Mouse (Mus musculus) adrenal gland, postnatal 4 days (tissue): ENCODE data around the gene Tanc2. TPM values are rescaled to one million over a fixed set of nuclear protein-coding genes. Genes with fewer than 3 reads are reported as not detected.

Experiments
- DNase-seq, 2 experiments: peaks; one replicate each; pipeline ENCODE4 v3.0.0; 2021 to 2022; ENCODE audit warnings: low spot score in 2 of 2, mixed read lengths in 2 of 2
- total RNA-seq, 2 experiments: library from RNA; stranded (reverse); gene quantifications; 2 replicates each; pipeline ENCODE4 v1.2.3; 2021

Tanc2 gene
- total RNA-seq, 2 experiments from 2014 or later, result 33.3 to 40.2 TPM

DNA sequence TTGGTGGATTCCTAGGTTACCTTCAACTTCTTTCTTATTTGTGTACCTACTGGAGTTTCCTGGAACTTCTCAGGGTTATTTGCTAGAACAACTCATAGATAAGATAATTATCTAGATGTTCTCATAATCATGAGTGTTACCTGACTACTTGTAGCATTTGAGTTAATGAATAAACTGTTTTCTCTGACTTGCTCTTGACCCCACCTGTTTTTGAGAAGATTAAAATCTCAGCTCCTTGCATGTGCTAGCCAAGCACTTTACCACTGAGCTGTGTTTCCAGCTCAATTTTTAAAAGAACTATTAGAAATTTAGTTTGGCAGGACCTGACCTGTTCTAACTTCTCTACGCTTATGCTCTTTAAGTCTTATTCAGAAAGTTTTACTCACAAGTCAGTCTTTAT, 36.4 kb downstream of the Tanc2 start:
- no peak for DNase-seq

DNA sequence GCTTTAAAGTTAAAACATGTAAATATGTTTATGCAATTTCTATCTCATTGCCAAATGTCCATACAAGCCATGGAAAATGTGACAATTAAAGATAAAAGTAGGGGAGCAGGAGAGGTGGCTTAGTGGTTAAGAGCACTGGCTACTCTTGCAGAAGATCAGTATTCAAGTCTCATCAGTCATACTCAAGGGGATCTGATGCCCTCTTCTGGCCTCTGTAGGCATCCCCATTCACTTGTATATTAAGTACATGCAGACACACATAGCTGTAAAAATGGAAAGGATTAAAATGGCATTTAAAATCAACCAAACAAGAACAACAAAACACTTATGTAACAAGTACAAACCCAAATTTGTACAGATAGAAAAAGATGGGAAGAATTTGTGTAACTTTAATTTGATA, 54.2 kb downstream of the Tanc2 start:
- no peak for DNase-seq

DNA sequence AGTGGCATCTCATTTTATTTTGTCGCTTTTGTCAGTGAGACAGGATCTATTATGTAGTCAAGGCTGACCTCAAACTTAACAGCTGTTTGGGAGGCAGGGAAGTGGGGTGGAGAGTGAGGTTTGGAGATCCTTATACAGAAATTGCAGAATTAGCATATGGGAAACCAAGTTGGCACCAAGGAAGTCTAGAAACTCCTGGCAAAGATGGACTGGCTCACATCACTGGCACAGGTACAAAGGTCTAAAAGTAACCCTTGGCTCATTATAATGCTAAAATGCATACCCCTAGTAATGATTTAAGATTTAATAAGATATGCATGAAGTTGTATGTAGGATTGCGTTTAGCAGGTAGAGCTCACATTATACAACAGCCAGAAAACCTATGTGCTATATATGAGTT, 58.2 kb downstream of the Tanc2 start:
- no peak for DNase-seq

DNA sequence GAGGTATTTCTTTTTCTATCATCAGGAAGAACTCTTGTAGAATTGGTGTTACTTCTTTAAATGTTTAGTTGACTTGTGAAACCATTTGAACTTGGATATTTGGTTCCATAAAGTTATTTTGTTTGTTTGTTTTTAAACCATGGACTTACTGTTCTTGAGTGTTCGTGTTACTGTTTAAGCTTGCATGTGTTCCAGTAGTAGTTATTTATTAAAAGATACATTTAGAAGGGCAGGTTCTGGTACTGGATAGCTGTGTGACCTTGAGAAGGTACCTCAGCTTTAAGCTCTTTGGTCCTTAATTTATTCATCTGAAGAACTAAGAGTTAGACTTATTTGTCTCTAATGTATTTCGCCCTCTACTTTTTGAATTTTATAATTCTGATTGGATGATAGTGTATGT, 64.8 kb downstream of the Tanc2 start:
- no peak for DNase-seq

DNA sequence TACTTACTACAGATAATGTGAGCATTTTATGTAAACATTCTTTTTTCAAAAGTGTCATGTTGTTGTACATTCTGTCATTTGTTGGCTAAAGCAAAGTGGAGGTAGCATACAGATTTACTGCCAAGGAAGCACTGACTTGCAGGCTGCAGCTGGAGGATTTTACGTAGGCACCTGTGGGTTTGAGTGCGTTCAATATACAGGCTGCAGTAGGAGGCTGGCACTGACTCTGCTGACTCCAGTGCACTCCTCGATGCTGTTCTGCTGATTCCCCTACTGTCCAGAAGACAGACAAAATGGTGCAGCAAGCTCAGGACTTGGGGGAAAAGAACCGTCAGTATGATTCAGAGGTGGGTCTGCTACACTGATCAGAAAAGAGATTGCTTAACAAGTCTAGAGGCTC, 65.5 kb downstream of the Tanc2 start:
- no peak for DNase-seq

DNA sequence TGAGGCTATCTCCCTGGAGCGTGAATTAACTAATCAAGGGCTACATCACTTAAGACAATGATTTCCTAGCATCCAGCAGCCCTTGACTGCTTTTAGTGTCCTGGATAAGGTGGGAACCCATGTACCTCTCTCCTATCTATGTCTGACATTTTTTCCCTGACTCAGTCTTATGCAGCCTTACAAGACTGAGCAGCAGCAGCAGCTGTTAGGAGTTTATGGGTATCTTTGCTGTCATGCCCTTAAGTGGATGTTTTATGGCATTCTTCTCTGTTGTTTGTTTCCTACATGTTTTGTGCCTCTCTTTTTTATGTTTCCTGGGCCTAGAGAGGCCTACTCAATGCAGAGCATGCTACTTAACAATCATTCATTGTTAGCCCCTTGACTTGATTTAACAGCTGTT, 78.1 kb downstream of the Tanc2 start:
- DNase-seq, result no peak

DNA sequence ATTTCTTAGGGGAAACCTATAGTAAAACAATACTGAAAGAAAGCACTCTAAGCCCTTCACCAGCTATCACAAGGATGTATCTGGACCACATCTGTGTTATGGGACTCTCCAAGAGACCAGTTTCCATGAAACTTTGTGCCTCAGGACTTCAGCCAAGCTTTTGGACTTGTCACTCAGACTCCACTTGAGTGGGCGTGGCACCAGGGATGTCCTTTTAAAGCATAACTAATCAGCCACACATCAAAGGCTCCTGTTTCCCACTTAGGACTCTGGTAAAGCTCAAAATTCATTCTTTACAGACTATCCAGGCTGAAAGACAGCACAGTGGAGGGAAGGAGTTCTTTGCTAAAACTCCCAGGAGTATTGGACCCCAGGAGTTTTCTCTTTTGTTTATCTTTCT, 89.2 kb downstream of the Tanc2 start:
- no peak for DNase-seq

DNA sequence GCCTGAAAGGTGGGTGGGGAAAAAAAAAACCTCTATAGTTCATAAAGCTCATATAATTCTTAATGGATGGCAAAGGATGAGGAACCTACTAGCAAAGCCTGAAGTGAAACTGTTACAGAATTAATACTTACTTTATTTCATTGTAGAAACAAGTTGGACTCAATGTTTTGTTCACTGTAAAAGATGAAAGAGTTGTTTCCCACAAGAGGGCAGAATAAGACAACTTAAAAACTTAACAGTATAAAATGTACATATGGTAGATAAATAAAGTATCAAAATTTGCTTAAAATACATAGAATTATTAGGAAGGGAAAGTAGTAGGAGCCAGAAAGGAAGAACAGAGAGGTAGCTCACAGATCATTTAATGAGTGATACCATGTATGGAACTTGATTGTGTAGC, 95.0 kb downstream of the Tanc2 start:
- no peak for DNase-seq

DNA sequence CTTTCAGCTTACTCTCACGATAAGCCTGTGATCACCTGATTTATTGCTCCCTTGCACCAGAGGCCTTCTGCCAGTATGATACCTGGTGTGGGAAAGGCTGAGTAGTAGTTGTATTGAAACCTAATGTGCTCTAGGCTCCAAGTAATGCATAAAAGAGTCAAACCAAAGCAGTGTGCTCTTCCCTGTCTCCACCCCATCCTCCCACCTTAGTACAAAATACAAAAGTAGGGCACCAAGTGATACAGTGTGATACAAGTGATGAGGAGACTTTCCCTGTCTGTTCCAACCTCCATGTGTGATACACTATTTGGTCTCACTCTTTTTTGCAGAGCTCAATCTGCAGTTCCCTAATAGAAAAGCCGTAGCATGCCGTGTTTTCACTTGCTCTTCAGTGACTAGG, 110.7 kb downstream of the Tanc2 start:
- DNase-seq, result no peak

DNA sequence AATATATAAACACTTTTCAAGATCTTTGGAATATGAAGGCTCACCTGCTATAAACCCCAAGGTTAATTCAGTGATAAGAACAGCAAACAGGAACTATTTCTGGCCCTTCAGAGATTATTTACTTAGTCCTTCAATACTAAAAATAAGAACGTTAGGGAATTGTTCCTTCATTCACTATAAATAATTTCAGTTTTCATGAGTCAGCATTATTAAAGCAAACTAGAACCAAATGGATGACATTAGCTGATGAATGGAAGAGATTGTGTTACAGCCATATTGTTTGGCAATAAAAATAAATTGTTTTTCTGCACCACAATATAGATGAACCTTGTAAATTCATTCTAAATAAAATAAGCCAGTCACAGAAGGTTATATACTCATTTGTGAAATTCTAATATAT, 129.9 kb downstream of the Tanc2 start:
- DNase-seq, result no peak

DNA sequence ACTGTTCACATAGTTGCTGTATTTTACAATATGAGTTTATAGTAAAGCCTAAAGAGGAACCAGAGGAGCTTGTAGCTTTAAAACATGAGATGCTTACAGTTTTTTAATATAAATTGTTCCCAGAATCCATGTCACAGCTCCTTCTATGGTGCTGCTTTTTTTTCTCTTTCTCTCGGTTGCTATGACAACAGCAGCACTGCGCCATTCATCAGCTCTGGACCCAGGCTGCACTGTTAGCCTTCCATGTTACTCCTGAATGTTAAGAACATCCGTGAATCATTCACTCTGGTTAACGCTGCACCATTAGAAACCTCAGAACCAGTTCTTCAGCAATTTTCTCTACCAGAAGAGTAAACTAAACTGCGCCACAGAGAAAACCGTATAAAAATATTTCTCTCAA, 141.8 kb downstream of the Tanc2 start:
- DNase-seq, result no peak

DNA sequence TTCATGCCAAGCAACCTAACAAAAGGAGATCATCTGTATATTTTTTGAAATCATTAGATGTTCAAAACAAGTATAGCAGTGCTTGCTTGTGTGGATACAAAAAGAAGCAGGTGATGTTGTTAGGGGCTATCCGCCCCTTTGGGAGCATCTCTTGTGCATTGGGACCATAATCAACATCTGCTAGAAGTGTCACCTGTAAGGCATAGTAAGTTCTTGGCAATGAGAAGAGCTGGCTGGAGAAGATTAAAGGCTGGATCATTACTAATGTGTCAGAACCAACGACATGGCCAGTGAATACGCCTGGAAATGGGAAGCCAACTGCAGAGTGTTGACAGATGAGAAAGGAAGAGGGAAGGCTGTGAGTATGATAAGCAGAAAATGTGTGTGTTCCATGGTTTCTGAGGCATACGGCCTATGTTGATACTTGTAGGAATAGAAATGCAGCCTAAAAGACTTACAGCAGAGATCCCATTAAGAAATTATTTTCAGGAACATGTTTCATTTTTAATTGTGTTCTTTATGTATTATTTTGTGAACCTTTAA, 142.3 kb downstream of the Tanc2 start:
- no peak for DNase-seq

DNA sequence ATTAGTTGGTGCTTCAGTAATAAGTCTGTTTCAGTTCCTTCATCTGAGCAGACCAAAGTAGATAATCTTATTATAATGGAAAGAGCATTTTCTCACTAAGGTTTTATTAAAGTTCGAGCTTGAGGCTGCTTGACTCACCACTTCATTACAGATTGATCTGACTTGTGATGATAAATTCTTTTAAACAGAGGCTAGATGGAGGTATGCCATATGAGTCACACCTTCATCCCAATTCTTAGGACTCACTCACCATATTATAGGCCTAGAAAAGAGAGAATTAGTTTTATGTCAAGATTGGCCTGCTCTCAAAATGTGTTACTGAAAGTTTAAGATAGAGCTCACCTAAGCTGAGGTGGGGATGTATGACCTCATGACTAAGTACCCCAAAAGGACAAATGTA, 153.4 kb downstream of the Tanc2 start:
- no peak for DNase-seq

DNA sequence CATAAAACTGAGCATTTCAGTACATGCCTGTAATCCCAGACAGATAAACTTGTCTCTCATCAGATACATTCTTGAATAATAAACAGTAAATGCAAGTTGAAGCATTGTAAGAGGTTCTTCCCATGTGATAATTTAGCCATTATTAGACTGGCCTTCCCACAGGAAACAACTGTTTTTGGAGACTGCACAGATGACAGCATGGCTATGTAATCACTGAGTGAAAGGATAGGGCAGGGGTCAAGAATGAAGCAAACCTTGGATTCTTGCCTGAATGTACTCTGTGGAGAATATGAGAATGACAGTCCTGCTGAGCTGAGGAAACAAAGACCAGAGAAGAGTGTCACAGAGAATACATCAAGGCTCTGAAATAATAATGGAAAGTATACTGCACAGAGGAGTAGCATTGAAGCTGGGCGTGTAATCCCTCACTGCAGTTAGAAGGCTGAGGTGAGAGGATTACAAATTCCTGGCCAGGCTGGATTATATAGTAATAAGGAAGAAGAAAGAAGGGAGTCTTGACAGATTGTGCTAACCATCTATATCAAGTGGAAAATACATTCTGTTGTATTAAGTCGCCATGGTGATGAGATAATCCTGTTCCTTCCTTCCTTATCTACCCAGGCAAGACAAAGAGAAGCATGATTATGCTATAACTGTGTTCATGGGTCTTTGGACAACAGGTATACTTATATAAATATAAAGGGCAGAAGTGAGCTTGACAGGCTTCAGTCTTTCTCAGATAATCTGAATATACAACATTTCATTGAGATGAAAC, 159.7 kb downstream of the Tanc2 start:
- no peak for DNase-seq

DNA sequence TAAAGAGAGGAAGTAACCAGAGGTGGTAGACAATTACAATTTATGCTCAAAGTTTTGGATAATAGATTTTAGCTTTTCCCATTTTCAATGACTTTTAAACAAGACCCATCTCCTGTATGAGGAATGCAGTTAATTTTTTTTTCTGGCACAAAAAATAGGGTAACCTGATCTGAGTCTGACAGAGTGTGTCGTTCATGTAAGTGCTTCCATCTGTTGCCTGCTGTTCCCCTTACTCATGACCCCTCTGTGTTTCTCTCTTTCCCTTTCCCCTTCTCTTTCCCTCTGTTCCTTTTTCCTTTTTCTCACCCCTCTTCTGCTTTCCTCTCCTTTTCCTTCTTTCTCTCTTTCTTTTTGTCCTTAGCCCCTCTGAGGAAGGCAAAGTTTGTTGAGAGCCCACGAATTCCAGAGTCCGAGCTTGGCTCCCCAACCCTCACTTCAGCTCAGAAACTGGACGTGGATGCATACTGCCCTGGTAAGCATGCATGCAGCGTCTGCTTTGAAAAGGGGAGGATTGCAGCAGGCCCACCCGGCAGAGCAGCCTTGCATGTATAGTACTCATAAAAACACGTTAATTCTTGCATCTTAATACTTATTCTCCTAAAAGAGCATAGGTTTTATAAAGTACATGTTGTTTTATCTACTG, 168.9 kb downstream of the Tanc2 start:
- no peak for DNase-seq

DNA sequence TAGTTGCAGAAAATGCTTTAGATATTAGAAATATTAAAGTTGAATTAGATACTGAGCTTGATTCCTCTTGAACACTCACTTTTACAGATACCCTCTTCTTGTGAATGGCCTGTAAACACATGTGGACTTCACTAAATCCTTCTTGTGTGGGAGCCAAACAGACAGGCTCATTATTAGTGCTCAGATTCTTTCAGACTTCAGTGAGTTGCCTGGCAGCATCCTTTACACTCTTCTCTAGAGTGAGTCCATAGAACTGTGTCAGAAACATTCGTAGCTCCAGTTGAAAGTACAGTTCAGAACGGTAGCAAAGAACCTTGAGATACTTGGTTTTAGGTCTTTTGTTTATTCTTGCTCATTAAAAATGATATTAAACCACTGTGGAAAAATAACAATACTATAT, 169.6 kb downstream of the Tanc2 start:
- no peak for DNase-seq

DNA sequence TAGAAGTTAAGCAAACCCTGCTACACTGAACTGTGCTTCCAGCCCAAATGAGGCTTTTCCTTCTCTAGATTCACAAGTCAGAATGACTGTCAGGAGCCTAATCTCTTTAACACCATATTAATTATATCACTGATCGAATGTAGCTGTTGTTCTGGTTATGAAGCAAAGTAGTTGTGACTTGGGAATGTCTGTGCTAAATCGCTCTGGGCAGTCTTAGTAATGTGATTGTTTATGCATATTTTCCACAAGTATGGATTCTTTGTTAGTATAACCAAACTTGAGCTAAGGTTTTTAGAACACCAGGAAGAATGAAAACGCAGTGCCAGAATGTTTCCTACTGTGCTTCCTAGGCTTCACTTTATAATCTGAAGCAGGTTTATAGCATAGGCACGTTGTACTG, 170.6 kb downstream of the Tanc2 start:
- no peak for DNase-seq

DNA sequence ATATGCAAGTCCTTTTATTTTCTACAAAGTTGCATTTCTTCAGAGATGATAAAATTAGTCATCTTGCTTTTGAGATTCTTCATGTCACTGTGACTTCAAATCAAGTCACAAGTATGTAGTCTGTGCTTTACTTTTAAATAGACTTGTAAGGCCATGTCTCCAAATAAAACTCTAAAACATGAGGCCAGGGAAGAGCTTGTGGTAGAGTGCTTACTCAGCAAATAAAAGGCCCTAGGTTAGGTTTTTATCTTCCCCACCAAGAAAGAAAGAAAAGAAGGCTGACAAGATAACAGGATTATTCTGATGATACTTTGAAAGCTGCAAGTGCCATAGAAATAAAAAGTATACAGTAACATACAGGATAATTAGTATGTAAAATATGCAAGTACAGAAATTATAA, 188.0 kb downstream of the Tanc2 start:
- no peak for DNase-seq

DNA sequence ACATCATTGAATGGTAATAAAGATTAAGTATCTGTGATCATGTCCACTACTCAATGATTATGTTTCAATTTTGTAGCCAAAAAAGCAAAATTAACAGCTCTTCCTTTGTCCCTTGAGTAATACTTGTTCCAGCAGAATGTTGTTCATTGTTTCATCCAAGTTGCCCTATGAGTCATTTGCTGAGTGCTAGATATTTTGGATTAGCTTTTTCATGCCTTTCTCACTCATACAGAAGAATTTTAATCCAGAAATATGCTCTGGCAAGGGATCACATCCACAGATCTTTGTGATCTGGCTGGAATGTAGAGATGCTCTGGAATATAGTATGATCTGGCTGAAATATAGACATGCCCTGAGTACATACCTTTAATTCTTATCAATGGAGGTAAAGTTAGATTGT, 202.7 kb downstream of the Tanc2 start:
- DNase-seq, result no peak

DNA sequence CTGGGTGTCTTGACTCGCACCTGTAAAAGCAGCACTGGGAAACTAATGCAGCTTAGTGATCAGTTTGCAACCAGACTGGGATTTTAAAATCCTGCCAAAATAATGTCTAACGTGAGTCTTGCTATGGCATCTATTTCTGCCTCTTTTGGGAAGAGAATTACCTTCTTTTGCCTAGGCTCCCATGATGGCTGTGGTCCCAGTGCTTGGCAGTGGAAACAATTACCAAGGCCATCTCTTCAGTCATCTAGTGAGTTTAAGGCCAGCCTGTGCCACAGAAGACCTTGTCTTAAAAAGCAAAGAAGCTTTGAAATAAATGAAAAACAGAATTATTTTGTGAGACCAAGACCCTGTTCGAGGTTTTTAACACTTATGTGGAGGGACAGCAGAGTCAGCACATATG, 213.9 kb downstream of the Tanc2 start:
- DNase-seq, result no peak

DNA sequence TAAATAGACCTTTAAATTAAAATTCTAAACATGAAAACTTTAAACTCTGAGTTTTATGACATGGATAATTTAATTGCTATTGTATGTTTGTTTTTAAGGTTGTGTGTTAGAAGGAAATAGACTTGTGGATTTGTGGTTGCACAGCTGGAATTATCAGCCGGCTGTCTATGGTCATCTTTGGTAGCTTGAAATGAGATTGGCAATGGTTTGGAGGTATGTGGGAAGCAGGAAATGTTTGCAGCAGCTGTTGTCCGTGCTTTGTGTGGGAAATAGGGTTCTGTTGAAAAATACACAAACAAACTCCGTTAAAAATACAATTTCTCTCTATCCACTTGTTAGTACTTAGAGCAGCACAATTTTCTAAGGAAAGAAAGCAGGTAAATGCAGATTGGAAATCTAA, 215.0 kb downstream of the Tanc2 start:
- DNase-seq, result no peak

DNA sequence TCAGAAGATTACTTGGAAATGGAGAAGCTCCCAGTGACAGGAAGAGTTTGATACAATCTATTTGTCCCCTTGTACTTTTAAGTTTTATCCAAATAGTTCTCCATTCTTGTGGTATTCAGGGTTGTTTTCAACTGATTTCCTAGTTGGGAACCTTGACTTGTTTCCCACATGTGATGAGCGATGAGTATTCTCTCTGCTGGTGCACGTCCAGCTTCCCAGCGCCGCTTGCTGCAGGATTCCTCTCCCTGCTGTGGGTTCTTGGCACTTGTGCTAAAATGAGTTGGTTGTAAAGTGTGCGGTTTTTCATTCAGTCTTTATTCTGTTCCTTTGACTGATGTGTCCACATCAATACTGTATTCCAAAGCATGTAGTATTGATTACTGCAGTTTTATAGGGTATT, 217.3 kb downstream of the Tanc2 start:
- DNase-seq, result no peak

DNA sequence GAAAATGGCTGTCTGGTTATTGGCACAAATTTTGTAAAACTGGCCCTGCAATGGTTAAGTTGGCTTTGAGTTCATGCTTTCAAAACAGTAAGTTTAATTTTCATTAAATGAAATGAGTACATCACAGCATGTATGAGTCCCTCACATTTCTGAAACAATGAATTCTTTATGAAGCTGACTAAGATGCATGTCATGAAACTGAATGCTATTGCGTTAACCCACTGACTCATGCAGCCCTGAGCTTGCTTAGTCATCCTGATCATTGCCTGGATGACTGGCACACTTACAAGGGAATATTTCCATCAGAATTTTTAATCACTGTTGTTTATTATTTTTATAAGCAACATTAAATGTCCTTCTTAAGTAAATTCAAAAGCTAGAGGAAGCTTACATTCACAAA, 233.5 kb downstream of the Tanc2 start:
- no peak for DNase-seq
